Mouse (Mus musculus) bone marrow, adult 2 months (tissue): ENCODE measurements around the gene Gm9508.

ENCODE experiments used
- CTCF ChIP-seq: fragments of 200-500 bp; IDR thresholded peaks from 2 replicates; pipeline ENCODE4 v1.5.1; 2011; ENCODE audit warnings: low read length, control low read depth; ENCODE audit not compliant: control insufficient read depth, insufficient read depth
- POLR2A ChIP-seq: fragments of 200-500 bp; IDR thresholded peaks from 2 replicates; pipeline ENCODE4 v1.6.1; 2011; ENCODE audit warnings: low read depth, mild to moderate bottlenecking, control low read depth, low read length, borderline replicate concordance; ENCODE audit not compliant: control insufficient read depth

- no peak for TF ChIP-seq CTCF
- no peak for TF ChIP-seq POLR2A
Measured at GRCm38 (mm10) chr10:77666342-77666741, 30.7 kb downstream of the Gm9508 start.
